Mouse (Mus musculus) induced T-regulatory cell, adult 2 months (primary cell): Measurements from ENCODE around the gene Pigz.

ENCODE experiments used
- DNase-seq: peaks from one replicate; pipeline ENCODE4 v3.0.0-alpha.2; 2012; ENCODE audit warnings: low read depth

Pigz gene

DNA sequence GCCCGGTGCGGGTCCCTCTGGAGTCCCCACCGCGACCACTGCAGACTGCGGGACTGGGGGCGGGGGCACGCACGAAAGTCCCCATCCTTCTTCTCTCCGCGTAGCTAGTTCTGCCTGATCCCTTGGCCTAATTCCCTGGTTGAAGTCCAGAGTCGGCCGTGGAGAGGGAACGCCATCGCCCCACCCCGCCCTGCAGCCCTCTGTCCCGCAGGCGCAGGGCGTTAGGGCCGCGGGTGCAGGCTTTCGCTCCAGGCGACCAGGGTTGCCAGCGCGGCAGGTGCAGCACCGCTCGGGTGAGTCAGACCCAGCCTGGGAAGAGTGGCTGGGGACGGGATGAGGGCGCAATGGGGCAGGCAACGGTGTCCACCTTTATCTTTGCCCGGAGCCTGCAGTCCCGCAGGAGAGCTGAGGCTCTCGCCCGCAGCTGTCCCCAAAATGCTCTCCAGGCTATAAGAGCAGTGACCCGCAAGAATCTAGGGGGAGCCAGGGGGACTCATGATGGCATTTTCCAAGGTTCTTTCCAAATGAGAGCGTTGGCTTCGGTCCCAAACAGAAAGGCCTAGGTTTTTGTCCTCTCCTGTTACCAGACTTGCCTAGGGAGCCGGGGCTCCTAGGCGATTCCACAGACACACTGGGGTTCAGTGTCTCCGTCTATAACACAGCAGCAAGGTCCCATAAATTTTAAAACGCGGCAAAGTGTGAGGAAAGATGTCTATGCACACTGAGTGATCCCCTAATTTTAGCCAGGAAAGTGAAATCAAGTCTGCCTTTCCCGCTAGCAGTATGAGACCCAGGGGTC, at the start of gene Pigz:
Gene Pigz (plus strand): TSS at position 101 of the 799 bp plus-strand sequence.
- DNase-seq = peak; percentile 40

DNA sequence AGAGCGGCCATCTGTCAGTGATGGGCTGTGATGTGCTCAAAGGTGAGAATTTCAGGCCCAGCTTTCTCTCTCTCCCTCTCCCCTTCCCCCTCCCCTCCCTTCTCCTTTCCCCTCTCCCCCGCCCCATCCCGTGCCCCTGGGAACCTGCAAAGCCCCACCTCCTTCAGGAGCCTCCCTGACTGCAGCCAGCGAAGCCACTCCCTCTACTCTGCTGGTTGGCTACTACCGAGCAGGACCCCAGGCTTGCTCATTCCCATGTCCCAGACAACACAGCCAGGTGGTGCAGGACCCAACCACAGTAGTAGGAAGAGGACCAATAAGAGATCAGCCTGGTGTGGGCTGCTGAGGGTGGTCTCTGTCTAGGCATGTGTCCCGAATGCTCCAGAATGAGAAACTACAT, 49.7 kb upstream of the Pigz start:
- DNase-seq = no peak

DNA sequence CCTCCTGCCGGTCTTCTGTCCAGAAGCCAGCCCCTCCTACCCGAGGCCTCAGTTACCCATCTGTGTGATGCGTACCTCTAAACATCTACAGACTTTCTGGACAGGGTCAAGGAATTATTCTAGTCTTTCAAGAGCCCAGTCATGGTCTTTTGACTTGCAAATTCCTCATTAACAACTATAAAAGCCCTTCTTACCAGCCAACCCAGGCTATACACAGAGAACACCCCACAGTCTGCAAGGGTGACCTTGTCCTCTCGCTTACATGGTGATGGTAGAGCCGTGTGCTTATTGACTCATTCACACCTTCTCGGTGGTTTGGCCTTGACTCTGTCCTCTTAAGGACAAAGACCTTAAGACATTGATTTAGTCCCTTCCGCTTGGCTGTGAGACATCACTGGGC, 42.7 kb upstream of the Pigz start:
- no peak for DNase-seq

GRCm38 (mm10) chr16:31893396-31894141, 40.1 kb upstream of the Pigz start:
- no peak for DNase-seq

- peak; percentile 35 for DNase-seq
Observed at GRCm38 (mm10) chr16:31896971-31897774, 36.5 kb upstream of the Pigz start.

DNA sequence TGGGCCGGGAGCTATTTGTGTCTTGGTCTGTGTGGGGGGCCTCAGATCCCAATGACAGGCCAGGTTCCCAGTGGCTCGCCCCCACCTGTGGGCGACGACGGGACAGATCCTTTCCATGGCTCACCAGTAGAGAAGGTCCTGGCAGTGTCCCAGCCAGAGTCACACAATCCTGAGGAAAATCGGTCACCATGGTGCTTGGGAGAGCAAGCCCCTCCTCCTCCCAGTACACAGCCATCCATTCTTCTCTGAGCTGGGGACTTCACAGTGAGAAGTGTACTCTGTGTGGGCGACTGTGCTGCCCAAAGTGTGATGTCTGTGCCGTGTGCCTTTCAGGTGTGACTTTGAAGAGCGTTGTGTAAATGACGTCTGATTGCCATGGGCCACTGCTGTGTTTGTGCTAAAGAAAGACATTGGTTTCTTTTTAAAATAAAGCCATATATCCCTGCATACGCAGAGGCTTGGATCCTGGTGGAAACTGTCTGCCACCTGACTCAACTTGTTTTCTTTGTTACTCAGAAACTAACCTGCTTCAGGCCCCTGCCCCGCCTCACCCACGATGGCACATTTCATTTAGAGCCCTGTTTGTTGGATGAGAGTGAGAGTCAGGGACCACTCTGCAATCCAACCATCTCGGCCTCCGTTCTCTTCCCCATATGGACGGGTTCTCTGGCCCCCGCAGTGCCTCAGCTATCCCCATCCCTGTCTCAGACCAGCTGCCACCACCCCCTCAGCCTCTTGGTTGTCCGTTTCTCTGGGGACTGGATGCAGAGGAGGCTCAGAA, 34.9 kb upstream of the Pigz start:
- no peak for DNase-seq

GRCm38 (mm10) chr16:31901886-31902285, 31.8 kb upstream of the Pigz start:
- DNase-seq = no peak

- no peak for DNase-seq
Observed at GRCm38 (mm10) chr16:31903239-31903638, 30.4 kb upstream of the Pigz start.

DNA sequence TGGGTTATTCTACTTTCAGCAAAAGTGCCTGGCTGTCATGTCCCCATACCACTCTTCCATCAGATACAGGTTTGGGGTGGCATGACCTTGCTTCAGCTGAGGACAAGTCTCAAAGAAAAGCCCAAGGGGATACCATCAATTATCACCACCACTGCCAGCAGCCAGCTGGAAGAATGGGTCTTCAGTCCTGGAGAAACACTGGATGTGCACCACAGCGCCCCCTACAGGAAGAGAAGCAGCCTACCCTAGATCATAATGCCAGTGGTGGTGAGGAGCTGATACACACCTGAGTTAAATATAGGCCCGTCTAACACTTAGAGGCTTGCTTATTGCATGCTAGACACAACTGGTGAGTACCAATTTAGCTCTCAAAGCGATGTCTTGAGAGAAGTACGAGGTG, 28.3 kb upstream of the Pigz start:
- DNase-seq = peak; percentile 55

GRCm38 (mm10) chr16:31905891-31906825, 27.5 kb upstream of the Pigz start:
- DNase-seq = no peak

- DNase-seq = no peak
Observed at GRCm38 (mm10) chr16:31906896-31907295, 26.8 kb upstream of the Pigz start.

DNA sequence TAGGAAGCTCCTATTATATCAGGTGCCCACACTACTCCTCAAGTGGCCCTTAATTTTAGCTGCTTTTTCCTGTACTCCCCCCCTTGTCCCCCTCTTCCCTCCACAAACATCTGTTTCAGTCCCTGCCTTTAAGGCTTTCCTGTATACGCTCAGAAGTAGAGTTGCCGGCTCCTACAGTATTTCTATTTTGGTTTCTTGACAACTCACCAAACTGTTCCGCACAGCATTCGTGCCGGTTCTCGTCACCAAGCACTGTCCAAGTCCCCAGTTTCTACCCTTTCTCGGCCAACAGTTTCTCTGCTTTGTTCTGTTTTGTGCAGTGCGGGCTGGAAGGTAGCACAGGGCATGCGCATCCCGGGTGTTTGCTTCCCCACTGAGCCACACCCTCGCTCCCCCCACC, 24.7 kb upstream of the Pigz start:
- no peak for DNase-seq

- DNase-seq = no peak
Observed at GRCm38 (mm10) chr16:31910281-31910847, 23.3 kb upstream of the Pigz start.

DNA sequence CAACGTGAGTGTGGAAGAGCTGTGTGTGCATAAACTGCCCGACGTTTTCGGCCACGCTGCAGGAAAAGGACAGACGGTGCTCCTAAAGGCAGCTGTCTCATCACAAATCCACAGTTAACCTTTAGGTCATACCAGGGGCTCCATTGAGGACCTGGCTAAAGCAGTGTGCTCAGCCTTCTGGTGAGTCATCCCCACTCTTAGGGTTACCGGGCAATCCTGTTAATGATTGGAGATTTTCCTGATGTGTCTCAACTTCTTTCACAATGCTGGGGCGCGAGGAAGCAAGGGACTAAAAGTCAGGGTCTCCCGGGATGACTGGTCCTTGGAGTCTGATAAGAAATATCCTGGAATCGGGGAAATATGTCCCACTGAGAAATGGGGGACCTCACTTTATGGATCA, 15.9 kb upstream of the Pigz start:
- DNase-seq = no peak

DNA sequence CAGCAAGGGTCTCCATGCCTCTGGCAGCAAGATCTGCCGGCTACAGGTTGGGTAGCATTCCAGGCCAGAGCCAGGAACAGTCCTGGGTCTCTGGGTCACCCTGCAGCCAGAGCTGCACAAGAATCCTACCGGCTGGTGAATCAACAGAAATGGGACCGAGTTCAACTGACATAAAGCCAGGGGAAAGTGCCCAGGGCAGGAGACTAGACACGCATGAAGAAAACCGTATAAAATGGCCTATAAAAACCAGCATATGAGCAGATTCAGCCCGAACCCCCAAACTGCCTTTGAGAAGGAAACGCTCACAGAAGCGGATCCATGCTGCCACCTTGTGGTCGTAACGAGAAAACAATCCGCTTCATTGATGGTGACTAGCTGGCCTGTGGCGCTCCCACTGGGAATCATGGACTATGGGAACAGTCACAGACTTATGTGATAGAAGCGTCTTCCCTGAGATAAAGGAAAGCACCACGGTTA, 15.4 kb upstream of the Pigz start:
- DNase-seq = peak; percentile 87

DNA sequence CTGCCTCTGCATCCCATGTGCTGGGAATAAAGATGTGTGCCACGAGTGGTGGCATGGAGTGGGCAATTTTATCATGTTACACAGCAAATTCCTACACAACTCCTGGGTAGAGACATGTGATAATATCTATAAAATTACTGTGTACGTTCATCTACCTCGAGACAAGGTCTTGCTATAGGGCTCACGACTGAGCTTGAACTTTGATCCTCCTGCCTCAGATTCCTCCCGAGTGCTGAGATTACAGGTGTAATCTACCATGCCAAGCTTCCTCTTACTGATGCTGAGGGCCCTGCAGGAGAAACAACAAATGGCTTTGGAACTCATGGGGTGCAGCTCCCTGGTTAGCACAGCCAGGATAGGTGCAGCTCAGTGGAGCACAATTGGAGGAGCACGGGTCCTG, 9.3 kb upstream of the Pigz start:
- no peak for DNase-seq

- no peak for DNase-seq
Observed at GRCm38 (mm10) chr16:31926091-31926490, 7.6 kb upstream of the Pigz start.

- DNase-seq = peak; percentile 82
Observed at GRCm38 (mm10) chr16:31926547-31927182, 7.0 kb upstream of the Pigz start.

- no peak for DNase-seq
Observed at GRCm38 (mm10) chr16:31927412-31927811, 6.2 kb upstream of the Pigz start.

DNA sequence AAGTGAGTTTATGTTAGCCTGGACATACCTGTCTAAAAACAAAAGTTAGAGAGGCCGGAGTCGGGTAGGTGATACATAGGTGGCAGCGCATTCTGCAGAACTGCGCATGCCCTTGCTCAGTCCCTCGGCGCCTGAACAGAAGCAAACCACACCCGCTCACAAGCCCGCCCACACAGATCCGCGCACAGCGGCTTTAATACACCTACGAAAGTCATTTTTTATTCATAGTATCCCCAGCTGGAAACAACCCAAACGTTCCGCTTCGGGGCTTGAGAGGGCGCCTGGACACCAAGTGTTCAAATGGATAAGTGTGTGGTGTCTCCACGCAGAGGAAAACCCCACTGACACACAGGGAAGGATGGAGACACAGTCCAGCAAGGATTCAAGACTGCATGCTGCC, 2.3 kb upstream of the Pigz start:
- DNase-seq = peak; percentile 69
